Comparison of ENCODE assay signal across 7 mouse cellular contexts in the genomic region with DNA sequence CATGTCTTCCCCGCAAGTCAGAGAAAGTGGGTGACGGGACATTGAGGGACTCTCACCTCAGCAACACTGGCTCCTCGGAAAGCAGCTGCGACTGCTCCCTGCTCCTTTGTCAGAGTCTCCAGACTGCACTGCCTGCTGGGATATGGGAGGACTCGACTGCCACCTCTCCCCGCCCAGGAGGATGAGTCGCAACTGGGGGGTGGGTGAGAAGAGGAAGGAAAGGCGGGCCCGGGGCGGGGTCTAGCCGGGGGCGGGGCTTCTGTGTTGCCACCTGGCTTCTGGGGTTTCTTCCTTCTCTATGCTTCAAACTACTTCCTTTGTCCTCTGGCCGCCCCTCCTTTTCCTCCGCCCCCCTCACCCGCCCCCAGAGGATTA. TPM values are rescaled to one million over a fixed set of nuclear protein-coding genes. Genes with fewer than 3 reads are reported as not detected.
DNase-seq lines count a peak whose midpoint lies in the region; ATAC-seq lines count a peak whose summit lies in the region.

Gene Mospd1 (minus strand): TSS at position 137 of the 375 bp plus-strand sequence.

- peak; percentile 96 for ATAC-seq in limb, embryonic 11.5 days (ENCODE audit: insufficient number of reproducible peaks, low FRiP score, low TSS enrichment, low read depth)
- peak; percentile 97 for ATAC-seq in midbrain, embryonic 14.5 days (ENCODE audit: low FRiP score, low TSS enrichment)

- no peaks in the 10 kb centered on the region for H3K9me3 ChIP-seq in embryonic facial prominence, embryonic 10.5 days
- no peaks in the 10 kb centered on the region for H3K9me3 ChIP-seq in limb, embryonic 11.5 days (ENCODE audit: control insufficient read depth, low read length)
- H3K9me3 ChIP-seq in midbrain, embryonic 14.5 days (ENCODE audit: control insufficient read depth, low read length), result no peaks in the 10 kb centered on the region

- DNase-seq in adrenal gland, postnatal 10 days, result peak; percentile 93
- DNase-seq in embryonic facial prominence, embryonic 10.5 days (ENCODE audit: low spot score), result peak; percentile 93
- DNase-seq in heart, adult 11 months, result peak; percentile 99
- peak; percentile 88 for DNase-seq in kidney, adult 18-20 months
- DNase-seq in limb, embryonic 11.5 days (ENCODE audit: low spot score), result peak; percentile 86
- peak; percentile 88 for DNase-seq in midbrain, embryonic 14.5 days
- DNase-seq in spleen, adult 18-20 months, result peak; percentile 85 to 90

- H3K4me3 ChIP-seq in embryonic facial prominence, embryonic 10.5 days, result peak within 1 kb of the TSS; percentile 70
- peak within 1 kb of the TSS; percentile 53 for H3K4me3 ChIP-seq in limb, embryonic 11.5 days (ENCODE audit: low read depth, low read length)
- peak within 1 kb of the TSS; percentile 55 for H3K4me3 ChIP-seq in midbrain, embryonic 14.5 days (replicated peaks; ENCODE audit: low read depth, low read length)

- H3K27ac ChIP-seq in embryonic facial prominence, embryonic 10.5 days (replicated peaks), result peak within 1 kb of the TSS; percentile 89
- H3K27ac ChIP-seq in limb, embryonic 11.5 days (replicated peaks; ENCODE audit: low read depth, low read length), result peak within 1 kb of the TSS; percentile 38; the same call in 1 of the 2 replicates
- H3K27ac ChIP-seq in midbrain, embryonic 14.5 days (replicated peaks; ENCODE audit: low read depth, low read length), result peak within 1 kb of the TSS; percentile 85

- 0 out of 2 replicates have a peak, but pooled peaks cover 6% of the 10 kb centered on the region for H3K27me3 ChIP-seq in embryonic facial prominence, embryonic 10.5 days (replicated peaks; ENCODE audit: low read depth, poor library complexity, severe bottlenecking)
- no peaks in the 10 kb centered on the region for H3K27me3 ChIP-seq in limb, embryonic 11.5 days (ENCODE audit: control insufficient read depth, insufficient read depth, low read length)
- no peaks in the 10 kb centered on the region for H3K27me3 ChIP-seq in midbrain, embryonic 14.5 days (ENCODE audit: control insufficient read depth, insufficient read depth, low read length)

- 10% methylated on average over 15 of the region's 15 CpGs for WGBS in embryonic facial prominence, embryonic 10.5 days
- WGBS in limb, embryonic 11.5 days, result 13% methylated on average over 14 of the region's 15 CpGs
- WGBS in midbrain, embryonic 14.5 days, result 26% methylated on average over 12 of the region's 15 CpGs

- peaks cover 5% of the 10 kb centered on the region; the same call in 1 of the 2 replicates for H3K4me1 ChIP-seq in embryonic facial prominence, embryonic 10.5 days
- no peaks in the 10 kb centered on the region for H3K4me1 ChIP-seq in limb, embryonic 11.5 days (ENCODE audit: control insufficient read depth, insufficient read depth, low read length)
- 0 out of 2 replicates have a peak, but pooled peaks cover 3% of the 10 kb centered on the region for H3K4me1 ChIP-seq in midbrain, embryonic 14.5 days (ENCODE audit: control insufficient read depth, insufficient read depth, low read length)

- H3K9ac ChIP-seq in limb, embryonic 11.5 days (ENCODE audit: low read length), result peak within 1 kb of the TSS; percentile 67
- peak within 1 kb of the TSS; percentile 72 for H3K9ac ChIP-seq in midbrain, embryonic 14.5 days (replicated peaks; ENCODE audit: low read length)

- H3K4me2 ChIP-seq in limb, embryonic 11.5 days (ENCODE audit: low read depth, severe bottlenecking), result peak within 1 kb of the TSS; percentile 59
- H3K4me2 ChIP-seq in midbrain, embryonic 14.5 days (ENCODE audit: low read length), result peak within 1 kb of the TSS; percentile 56

- H3K36me3 ChIP-seq in embryonic facial prominence, embryonic 10.5 days (replicated peaks), result no peaks in the 10 kb centered on the region
- H3K36me3 ChIP-seq in limb, embryonic 11.5 days (ENCODE audit: control insufficient read depth, insufficient read depth, low read length), result no peaks in the 10 kb centered on the region
- no peaks in the 10 kb centered on the region for H3K36me3 ChIP-seq in midbrain, embryonic 14.5 days (ENCODE audit: control insufficient read depth, insufficient read depth, low read length)

RNA-seq across cellular contexts. Expression of gene Mospd1, which starts in this region (rescaled TPM):
- total RNA-seq in adrenal gland, postnatal 10 days (2021), result 10 to 100 TPM; 25.7 to 29.2 TPM
- 37.8 and 44.5 TPM in 2 replicates for polyA plus RNA-seq in embryonic facial prominence, embryonic 10.5 days (2016; fragmentation: Nextera tagmentation; extraction: Ambion mirVana)
- polyA plus RNA-seq in limb, embryonic 11.5 days (2014; fragmentation: Nextera tagmentation; extraction: Ambion mirVana), result 41.8 and 44.1 TPM in 2 replicates
- polyA plus RNA-seq in midbrain, embryonic 14.5 days (2014; fragmentation: Nextera tagmentation; extraction: Ambion mirVana), result 53.7 and 62.0 TPM in 2 replicates

Comparison
In these comparisons a context has a peak if more than half of its experiments do, and no peak if none do; other contexts are left out.
1. Peak in every context shown above with its lines: DNase-seq, ATAC-seq, H3K4me3 ChIP-seq and H3K27ac ChIP-seq.
2. H3K27ac ChIP-seq: peak in every context shown above with its lines; median percentile 89 in embryonic facial prominence, embryonic 10.5 days; 85 in midbrain, embryonic 14.5 days; 38 in limb, embryonic 11.5 days.